Mouse (Mus musculus): Measurements from ENCODE around the gene Mrgprb2.

The Mrgprb2 gene

DNA sequence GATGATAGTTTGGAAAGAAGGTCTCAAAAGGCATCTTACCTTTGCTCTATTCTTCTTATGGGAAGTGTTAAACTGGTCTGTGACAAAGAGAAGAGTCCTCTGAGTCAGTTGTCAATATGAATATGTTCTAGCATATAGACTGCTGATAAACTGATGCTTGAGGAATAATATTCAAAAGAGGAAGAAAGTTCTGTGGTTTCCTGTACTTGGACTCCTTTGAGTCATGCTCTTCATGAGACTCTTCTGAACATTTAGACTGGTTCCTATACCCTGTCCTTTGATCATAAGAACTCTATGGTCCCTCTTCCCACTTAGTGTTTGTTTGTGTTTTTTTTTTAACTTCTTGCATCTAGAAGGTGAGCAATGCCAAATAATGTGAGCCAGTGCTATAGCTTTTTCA is at the start of gene Mrgprb2:
Gene Mrgprb2 (minus strand): TSS at position 101 of the 400 bp plus-strand sequence.
- no peak for DNase-seq (ENCODE audit: low spot score in 2 of 2)
